Mouse (Mus musculus) heart, embryonic 11.5 days (tissue): Measurements from ENCODE around the gene Rnf145. TPM values are rescaled to one million over a fixed set of nuclear protein-coding genes. Genes with fewer than 3 reads are reported as not detected.

ENCODE experiments used
- ATAC-seq: fragments of 200-750 bp; cut with Nextera tagmentation; replicated peaks from 2 replicates; pipeline ENCODE4 v1.8.0; 2017; ENCODE audit warnings: moderate library complexity; ENCODE audit not compliant: insufficient number of reproducible peaks, low FRiP score, low TSS enrichment
- H3K27ac ChIP-seq: fragments of 300-500 bp; sonication (generic); 2 replicates; pipeline ENCODE4 v1.5.1; 2014; ENCODE audit warnings: mild to moderate bottlenecking, low read depth, low read length
- H3K27me3 ChIP-seq: fragments of 300-500 bp; sonication (generic); 2 replicates; pipeline ENCODE4 v1.6.1; 2014; ENCODE audit warnings: mild to moderate bottlenecking, low read length, mixed read lengths; ENCODE audit not compliant: control insufficient read depth, insufficient read depth
- H3K36me3 ChIP-seq: fragments of 300-500 bp; sonication (generic); 2 replicates; pipeline ENCODE4 v1.6.1; 2014; ENCODE audit warnings: mild to moderate bottlenecking, low read length, moderate library complexity, mixed read lengths; ENCODE audit not compliant: control insufficient read depth, insufficient read depth
- H3K4me1 ChIP-seq: fragments of 300-500 bp; sonication (generic); 2 replicates; pipeline ENCODE4 v1.6.1; 2014; ENCODE audit warnings: low read length; ENCODE audit not compliant: control insufficient read depth, insufficient read depth
- H3K4me2 ChIP-seq: fragments of 300-500 bp; sonication (generic); 2 replicates; pipeline ENCODE4 v1.6.1; 2014; ENCODE audit warnings: mild to moderate bottlenecking, moderate library complexity
- H3K4me3 ChIP-seq: fragments of 300-500 bp; sonication (generic); 2 replicates; pipeline ENCODE4 v1.5.1; 2014; ENCODE audit warnings: low read depth, low read length
- H3K9ac ChIP-seq: fragments of 300-500 bp; sonication (generic); 2 replicates; pipeline ENCODE4 v1.6.1; 2014; ENCODE audit warnings: mild to moderate bottlenecking, low read depth, low read length, moderate library complexity
- H3K9me3 ChIP-seq: fragments of 300-500 bp; sonication (generic); replicated peaks from 2 replicates; pipeline ENCODE4 v1.6.1; 2016; ENCODE audit warnings: low read length; ENCODE audit not compliant: control insufficient read depth
- WGBS: fragments of 180-500 bp; shearing (Covaris S2); extraction: QIAGEN DNeasy Blood & Tissue Kit; methylation state at CpG from one replicate; pipeline ENCODE4 v1.1.7; 2014; ENCODE audit not compliant: insufficient replicate concordance; 5-methylcytosine and 5-hydroxymethylcytosine counted together
- polyA plus RNA-seq: library from polyadenylated mRNA; unstranded; fragments of >200 nt; fragmentation: Nextera tagmentation; extraction: Ambion mirVana; gene quantifications from 2 replicates; pipeline ENCODE4 v1.2.1, GENCODE M21; 2014

Rnf145 gene
- polyA plus RNA-seq, 1 experiment from 2014 or later: 60.4 TPM

DNA sequence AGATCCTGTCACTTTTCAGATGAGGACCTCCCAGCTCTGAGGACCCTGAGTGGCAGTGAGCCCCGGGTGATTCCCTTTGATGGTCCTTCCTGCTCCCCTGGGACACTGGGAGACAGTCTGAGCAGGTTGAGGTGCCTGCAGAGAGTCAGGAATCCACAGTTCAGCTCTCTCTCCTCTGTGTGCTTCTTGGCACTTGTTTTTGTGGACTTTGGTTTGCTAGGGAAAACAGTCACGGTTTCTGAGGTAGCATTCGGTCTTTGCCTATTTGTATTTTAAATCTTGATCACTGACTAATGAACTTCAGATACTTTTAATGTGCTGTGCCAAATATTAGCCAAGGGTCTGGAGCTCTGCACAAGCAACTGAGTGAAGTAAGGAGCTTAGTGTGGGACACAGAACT lies 54.6 kb downstream of the Rnf145 start:
- no peak for ATAC-seq
- H3K36me3 ChIP-seq: no peaks in the 10 kb centered on the region
- H3K4me3 ChIP-seq: no peak overlapping the region
- no peak overlapping the region for H3K9ac ChIP-seq
- WGBS: 76% methylated on average over 3 of the region's 3 CpGs
- H3K9me3 ChIP-seq: no peaks in the 10 kb centered on the region
- H3K27ac ChIP-seq: no peak overlapping the region
- no peaks in the 10 kb centered on the region for H3K27me3 ChIP-seq
- no peaks in the 10 kb centered on the region for H3K4me1 ChIP-seq
- no peak overlapping the region for H3K4me2 ChIP-seq

DNA sequence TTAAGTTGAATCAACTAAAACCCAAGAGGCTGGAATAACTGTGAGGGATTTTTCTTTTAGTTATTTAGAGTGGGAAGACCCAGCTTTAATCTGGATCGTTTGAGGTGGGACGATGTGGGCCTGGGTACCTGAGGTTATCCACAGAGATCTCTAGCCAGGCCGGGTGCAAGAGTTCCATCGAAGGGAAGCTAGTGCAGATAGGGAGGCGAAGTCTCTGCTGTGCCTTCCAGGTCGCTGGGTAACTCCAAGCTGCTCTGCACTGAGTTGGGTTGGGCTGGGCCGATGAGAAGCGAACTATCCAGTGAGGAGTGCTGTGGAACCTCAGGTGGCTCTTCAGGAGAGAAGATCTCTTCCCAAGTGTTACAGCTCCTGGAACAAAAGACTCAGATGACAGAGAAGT lies 55.6 kb downstream of the Rnf145 start:
- H3K4me3 ChIP-seq: no peak overlapping the region
- no peak overlapping the region for H3K27ac ChIP-seq
- 0 out of 2 replicates have a peak, but pooled peaks cover under 1% of the 10 kb centered on the region for H3K9me3 ChIP-seq
- 82% methylated on average over 8 of the region's 8 CpGs for WGBS
- no peak for ATAC-seq
- no peaks in the 10 kb centered on the region for H3K36me3 ChIP-seq
- H3K9ac ChIP-seq: no peak overlapping the region
- no peaks in the 10 kb centered on the region for H3K4me1 ChIP-seq
- H3K4me2 ChIP-seq: no peak overlapping the region
- no peaks in the 10 kb centered on the region for H3K27me3 ChIP-seq

GRCm38 (mm10) chr11:44574820-44575219 lies 56.1 kb downstream of the Rnf145 start:
- H3K4me2 ChIP-seq: no peak overlapping the region

DNA sequence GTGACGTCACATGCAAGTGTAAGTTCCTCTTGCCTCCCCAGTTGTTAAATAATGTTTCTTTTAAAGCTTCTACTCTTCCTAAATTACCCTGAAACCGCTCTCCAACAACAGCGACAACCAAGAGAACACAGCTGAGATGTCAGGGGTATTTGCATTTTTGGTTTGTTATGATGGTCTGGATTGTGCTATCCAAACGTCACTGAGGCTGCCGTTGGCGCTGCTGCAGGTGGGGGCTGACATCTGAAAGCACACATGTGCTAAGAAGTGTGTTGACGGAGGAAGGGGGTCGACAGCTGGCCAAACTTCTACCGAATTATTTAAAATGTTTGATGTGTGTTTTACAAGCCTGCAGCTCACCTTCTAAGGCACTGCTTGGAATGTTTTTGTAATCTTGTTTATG lies 59.1 kb downstream of the Rnf145 start:
- no peaks in the 10 kb centered on the region; the same call in 1 of the 2 replicates for H3K4me1 ChIP-seq
- no peak overlapping the region for H3K4me2 ChIP-seq
- no peaks in the 10 kb centered on the region for H3K27me3 ChIP-seq
- WGBS: 80% methylated on average over 9 of the region's 9 CpGs
- no peak overlapping the region for H3K9ac ChIP-seq
- no peak overlapping the region for H3K27ac ChIP-seq
- no peak overlapping the region for H3K4me3 ChIP-seq
- ATAC-seq: no peak
- 0 out of 2 replicates have a peak, but pooled peaks cover 2% of the 10 kb centered on the region for H3K9me3 ChIP-seq
- H3K36me3 ChIP-seq: no peaks in the 10 kb centered on the region

More at GRCm38 (mm10) chr11:44574820-44575219, 56.1 kb downstream of the Rnf145 start:
- Histone ChIP-seq H3K36me3 (no peaks in the 10 kb centered on the region), H3K4me3 (no peak overlapping the region), H3K27me3 (no peaks in the 10 kb centered on the region), H3K9me3 (0 out of 2 replicates have a peak, but pooled peaks cover 2% of the 10 kb centered on the region), H3K27ac (no peak overlapping the region), H3K4me1 (no peaks in the 10 kb centered on the region), H3K9ac (no peak overlapping the region)
- no peak for ATAC-seq
- 90% methylated on average over 5 of the region's 5 CpGs for WGBS

DNA sequence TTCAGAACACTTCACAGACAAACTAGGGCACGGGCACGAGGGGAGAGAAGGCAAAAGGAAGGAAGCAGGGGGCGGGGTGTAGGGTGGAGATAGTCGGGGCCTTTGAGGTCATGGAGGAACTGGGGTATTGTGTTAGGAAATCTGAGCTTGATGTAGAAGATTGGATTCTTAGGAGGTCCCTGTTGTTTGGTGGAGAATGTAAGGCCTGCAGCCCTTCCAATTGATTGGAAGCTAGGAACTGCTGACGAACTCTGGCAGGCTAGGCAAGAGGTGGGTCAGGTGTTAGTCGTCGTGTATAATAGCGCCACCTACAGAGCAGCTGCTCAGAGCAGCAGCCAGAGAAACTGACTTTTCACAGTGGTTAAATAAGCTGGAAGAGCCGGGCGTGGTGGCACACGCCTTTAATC lies 62.5 kb downstream of the Rnf145 start:
- Histone ChIP-seq H3K4me1 (no peaks in the 10 kb centered on the region; the same call in 1 of the 2 replicates), H3K4me3 (no peak overlapping the region), H3K4me2 (peak overlapping the region; percentile 3; the same call in 1 of the 2 replicates), H3K36me3 (no peaks in the 10 kb centered on the region), H3K27ac (no peak overlapping the region), H3K9me3 (0 out of 2 replicates have a peak, but pooled peaks cover 2% of the 10 kb centered on the region), H3K27me3 (no peaks in the 10 kb centered on the region), H3K9ac (no peak overlapping the region)
- WGBS: 25% methylated on average over 11 of the region's 11 CpGs
- no peak for ATAC-seq

DNA sequence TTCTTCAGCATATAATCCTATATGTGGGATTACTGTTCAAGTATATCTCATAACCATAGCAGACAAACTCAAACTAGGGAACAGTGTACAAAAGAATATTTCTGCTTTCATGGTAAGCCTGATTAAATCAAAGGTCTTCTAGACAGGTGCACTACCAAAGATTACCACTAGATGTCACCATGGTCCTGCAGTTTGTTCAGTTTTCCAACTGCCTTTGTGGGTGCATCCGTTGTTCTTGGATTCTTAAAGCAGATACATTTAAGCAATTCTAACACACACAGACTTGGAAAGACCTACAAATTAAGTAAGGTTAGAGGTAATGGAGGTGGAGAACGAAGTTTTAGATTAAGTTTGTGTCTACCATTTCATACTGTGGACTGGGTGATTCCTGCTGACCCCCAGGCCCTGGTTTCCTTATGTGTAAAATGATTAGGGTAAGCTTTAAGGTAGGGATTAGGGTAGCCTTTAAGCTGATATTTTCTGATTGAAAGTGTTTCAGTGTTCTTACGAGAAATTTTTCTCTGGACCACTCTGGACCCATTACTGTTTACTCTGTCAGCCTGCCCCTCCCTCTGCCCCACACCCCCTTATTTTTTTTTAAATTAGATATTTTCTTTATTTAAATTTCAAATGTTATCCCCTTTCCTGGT lies 67.4 kb downstream of the Rnf145 start:
- Histone ChIP-seq H3K4me1 (no peaks in the 10 kb centered on the region; the same call in 1 of the 2 replicates), H3K9me3 (no peaks in the 10 kb centered on the region), H3K27me3 (no peaks in the 10 kb centered on the region), H3K4me3 (no peak overlapping the region), H3K4me2 (no peak overlapping the region), H3K36me3 (no peaks in the 10 kb centered on the region), H3K27ac (no peak overlapping the region), H3K9ac (no peak overlapping the region)
- 8% methylated on average over 3 of the region's 3 CpGs for WGBS
- ATAC-seq: no peak

GRCm38 (mm10) chr11:44593016-44593415 lies 74.3 kb downstream of the Rnf145 start:
- no peak for ATAC-seq
- Histone ChIP-seq H3K9me3 (no peaks in the 10 kb centered on the region), H3K36me3 (no peaks in the 10 kb centered on the region), H3K9ac (no peak overlapping the region), H3K4me1 (no peaks in the 10 kb centered on the region), H3K4me3 (no peak overlapping the region), H3K27me3 (no peaks in the 10 kb centered on the region), H3K27ac (no peak overlapping the region), H3K4me2 (no peak overlapping the region)
- WGBS: 86% methylated on average over 6 of the region's 6 CpGs

DNA sequence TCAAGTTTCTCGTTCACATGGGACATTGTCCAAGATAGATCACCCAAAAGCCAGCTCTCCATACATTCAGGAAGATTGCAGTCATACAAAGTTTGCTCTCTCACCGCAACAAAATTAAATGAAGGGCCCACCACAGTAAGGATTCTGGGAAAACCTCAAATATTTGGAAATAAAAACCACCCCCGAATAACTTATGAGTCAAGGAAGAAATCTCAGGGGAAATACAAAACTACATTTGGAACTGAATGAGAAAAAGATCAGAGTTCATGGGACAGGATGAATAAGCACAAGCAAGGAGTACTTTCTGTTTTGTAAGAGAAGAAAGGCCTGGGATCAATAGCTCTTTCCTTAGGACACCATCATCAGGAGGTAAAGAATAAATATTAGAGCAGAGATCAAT lies 76.0 kb downstream of the Rnf145 start:
- no peak for ATAC-seq
- Histone ChIP-seq H3K4me2 (no peak overlapping the region), H3K9me3 (no peaks in the 10 kb centered on the region), H3K4me3 (no peak overlapping the region), H3K27ac (no peak overlapping the region), H3K36me3 (no peaks in the 10 kb centered on the region), H3K27me3 (no peaks in the 10 kb centered on the region), H3K9ac (no peak overlapping the region), H3K4me1 (no peaks in the 10 kb centered on the region)
- 75% methylated on average over 3 of the region's 3 CpGs for WGBS

GRCm38 (mm10) chr11:44606881-44607280 lies 88.1 kb downstream of the Rnf145 start:
- 80% methylated on average over 8 of the region's 8 CpGs for WGBS
- H3K9me3 ChIP-seq: no peaks in the 10 kb centered on the region
- H3K4me2 ChIP-seq: no peak overlapping the region
- 0 out of 2 replicates have a peak, but pooled peaks have one; percentile 26 for ATAC-seq
- H3K27me3 ChIP-seq: peaks cover 6% of the 10 kb centered on the region
- H3K27ac ChIP-seq: no peak overlapping the region
- H3K4me3 ChIP-seq: no peak overlapping the region
- no peak overlapping the region for H3K9ac ChIP-seq
- peaks cover 4% of the 10 kb centered on the region for H3K4me1 ChIP-seq
- H3K36me3 ChIP-seq: no peaks in the 10 kb centered on the region
